Mouse (Mus musculus): ENCODE measurements around the gene H60b. TPM values are rescaled to one million over a fixed set of nuclear protein-coding genes. Genes with fewer than 3 reads are reported as not detected.
"Not testable (repeated sequence)": the region's sequence is repeated elsewhere in the genome, so short reads cannot be mapped to it uniquely, and the experiment has no call there.

The H60b gene
- polyA plus RNA-seq, 1 experiment from 2014 or later = 0.57 TPM

DNA sequence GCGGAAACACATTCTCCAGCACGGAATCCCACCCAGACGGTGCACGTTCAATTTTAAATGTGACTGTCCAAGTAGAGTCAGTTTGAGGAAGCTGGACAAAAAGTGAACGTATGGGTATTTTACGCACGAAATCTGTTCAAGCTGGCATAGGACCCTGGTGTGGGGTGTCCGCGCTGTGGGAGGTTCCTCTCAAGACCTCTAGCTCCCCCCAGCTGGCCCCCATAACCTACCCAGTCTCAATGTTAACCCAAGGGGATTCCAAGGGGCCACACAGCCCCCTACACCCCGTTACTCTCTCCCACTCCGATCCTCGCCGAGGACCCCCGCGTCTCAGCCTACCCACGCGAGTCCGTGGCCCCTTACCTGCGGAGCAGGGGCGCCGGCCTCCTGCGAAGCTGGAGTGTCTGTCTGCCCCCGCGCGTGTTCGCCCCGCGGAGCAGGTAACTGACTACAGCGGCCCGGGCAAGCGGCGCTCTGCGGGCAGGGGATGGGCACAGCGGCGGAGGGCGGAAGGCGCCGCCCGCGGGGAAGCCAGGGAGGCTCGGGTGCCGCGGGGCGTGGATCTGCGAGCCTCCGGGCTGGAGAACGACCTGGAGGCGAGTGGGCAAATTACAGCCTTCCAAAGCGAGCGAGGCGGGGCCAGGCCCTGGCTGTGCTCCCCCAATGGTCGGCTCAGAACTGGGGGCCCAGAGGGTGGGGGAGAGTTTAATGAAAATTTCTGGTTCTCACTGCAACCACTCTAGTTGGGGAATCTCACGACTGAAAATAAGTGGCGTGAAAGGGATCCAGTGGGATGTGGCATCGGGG, 7.1 kb upstream of the H60b start:
- H3K4me2 ChIP-seq (ENCODE audit: low read length); H3K9me3 ChIP-seq (replicated peaks; ENCODE audit: control insufficient read depth, low read length, poor library complexity, severe bottlenecking); H3K4me3 ChIP-seq (ENCODE audit: low read depth, low read length); H3K9ac ChIP-seq (ENCODE audit: low read depth, low read length); H3K27ac ChIP-seq (ENCODE audit: low read length); H3K36me3 ChIP-seq (ENCODE audit: control insufficient read depth, insufficient read depth, low read length); ATAC-seq: not testable (repeated sequence)
- WGBS = 1% methylated on average over 54 of the region's 55 CpGs
- peaks cover 11% of the 10 kb centered on the region for H3K4me1 ChIP-seq (ENCODE audit: control insufficient read depth, insufficient read depth, low read length)
- peaks cover 27% of the 10 kb centered on the region for H3K27me3 ChIP-seq (ENCODE audit: control insufficient read depth, insufficient read depth, low read depth, low read length)

DNA sequence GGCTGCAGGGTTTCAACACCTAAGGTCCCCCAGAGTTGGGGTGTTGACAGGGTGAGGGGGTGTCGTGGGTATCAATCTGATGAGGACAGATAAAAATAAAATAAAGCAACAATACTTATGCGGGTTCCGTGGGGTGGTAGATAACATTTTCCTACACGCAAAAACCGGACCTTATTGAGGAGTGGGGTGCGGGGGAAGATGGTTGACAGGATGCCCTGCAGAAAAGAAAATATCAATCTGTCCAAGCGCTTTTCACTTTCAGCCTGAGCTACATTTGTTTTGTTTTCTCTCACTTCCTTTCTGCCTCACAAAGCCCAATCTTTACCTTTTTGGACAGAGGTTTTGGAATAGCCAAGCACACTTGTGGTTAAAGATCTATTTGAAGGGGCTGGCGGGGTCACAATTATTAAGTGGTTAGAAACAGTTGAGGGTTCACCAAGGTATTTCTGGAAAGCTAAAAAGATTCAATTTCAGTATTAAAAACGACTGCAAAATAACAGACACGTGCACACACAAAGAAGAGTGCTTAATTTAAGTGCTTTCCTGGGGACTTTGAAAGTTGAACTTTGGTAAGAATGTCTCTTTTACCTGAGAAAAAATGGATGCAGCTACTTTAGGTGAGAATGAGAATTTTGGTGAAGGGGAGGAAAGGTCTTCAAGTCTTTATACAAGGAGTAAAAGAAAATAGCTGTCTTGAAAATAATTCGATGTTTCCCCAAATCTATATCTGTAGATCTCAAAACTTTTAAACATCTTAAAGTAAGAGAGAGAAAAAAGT, 6.3 kb upstream of the H60b start:
- not testable (repeated sequence) for H3K4me2 ChIP-seq (ENCODE audit: low read length); H3K9ac ChIP-seq (ENCODE audit: low read depth, low read length); H3K36me3 ChIP-seq (ENCODE audit: control insufficient read depth, insufficient read depth, low read length); H3K27ac ChIP-seq (ENCODE audit: low read length); ATAC-seq; H3K4me3 ChIP-seq (ENCODE audit: low read depth, low read length); H3K9me3 ChIP-seq (replicated peaks; ENCODE audit: control insufficient read depth, low read length, poor library complexity, severe bottlenecking)
- Histone ChIP-seq H3K4me1 (ENCODE audit: control insufficient read depth, insufficient read depth, low read length) (peaks cover 11% of the 10 kb centered on the region), H3K27me3 (ENCODE audit: control insufficient read depth, insufficient read depth, low read depth, low read length) (peaks cover 34% of the 10 kb centered on the region)
- 3% methylated on average over 11 of the region's 11 CpGs for WGBS

DNA sequence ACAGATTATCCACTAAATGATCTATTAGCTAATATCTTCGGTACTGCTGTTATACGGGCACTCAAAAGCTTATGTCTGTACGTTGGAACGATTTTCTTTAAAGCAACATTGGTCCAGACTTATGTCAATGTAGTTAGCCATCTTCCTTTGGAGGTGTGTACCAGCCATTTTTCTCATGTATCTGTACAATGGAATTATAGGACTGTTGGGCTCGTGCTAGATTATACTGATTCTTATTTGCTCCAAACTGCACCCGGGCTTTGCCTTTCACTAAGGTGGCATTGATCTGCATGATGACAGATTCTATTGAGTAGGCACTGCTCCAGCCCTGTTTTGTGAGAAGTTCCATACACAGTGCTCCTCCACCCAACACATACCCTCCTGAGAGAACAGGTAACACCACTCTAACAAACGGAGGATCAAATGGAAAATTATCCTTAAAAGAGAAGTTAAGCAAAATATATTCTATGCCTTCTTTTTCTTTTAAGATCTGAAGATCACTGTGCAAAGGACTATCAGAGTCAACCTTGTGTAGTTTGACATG, 5.2 kb upstream of the H60b start:
- Histone ChIP-seq H3K27me3 (ENCODE audit: control insufficient read depth, insufficient read depth, low read depth, low read length) (peaks cover 34% of the 10 kb centered on the region), H3K4me1 (ENCODE audit: control insufficient read depth, insufficient read depth, low read length) (peaks cover 13% of the 10 kb centered on the region)
- not testable (repeated sequence) for H3K36me3 ChIP-seq (ENCODE audit: control insufficient read depth, insufficient read depth, low read length); H3K27ac ChIP-seq (ENCODE audit: low read length); H3K4me2 ChIP-seq (ENCODE audit: low read length); H3K4me3 ChIP-seq (ENCODE audit: low read depth, low read length); H3K9ac ChIP-seq (ENCODE audit: low read depth, low read length); ATAC-seq; H3K9me3 ChIP-seq (replicated peaks; ENCODE audit: control insufficient read depth, low read length, poor library complexity, severe bottlenecking)
- WGBS = 9% methylated on average over 7 of the region's 7 CpGs

DNA sequence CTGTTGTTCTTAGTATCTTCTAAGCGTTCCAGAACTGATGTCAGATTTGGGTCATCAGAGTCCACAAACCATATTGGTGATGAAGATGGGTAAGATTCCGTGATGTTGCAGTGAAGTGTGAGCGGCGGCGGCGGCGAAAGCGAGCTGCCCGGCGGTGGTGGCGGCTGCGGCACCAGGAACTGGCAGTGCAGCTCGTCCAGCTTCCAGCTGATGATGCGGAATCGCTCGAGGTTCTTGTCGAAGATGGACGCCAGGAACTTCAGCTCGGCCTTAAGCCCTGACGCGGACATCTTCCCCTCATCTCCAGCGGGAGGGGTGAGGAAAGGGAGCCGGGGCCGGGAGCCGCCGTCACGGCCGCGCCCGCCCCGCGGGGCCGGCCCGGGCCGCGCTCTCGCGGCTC, 4.3 kb upstream of the H60b start:
- Histone ChIP-seq H3K4me2 (ENCODE audit: low read length) (peak overlapping the region; percentile 46), H3K27me3 (ENCODE audit: control insufficient read depth, insufficient read depth, low read depth, low read length) (peaks cover 32% of the 10 kb centered on the region), H3K4me3 (ENCODE audit: low read depth, low read length) (peak overlapping the region; percentile 24)
- not testable (repeated sequence) for H3K9me3 ChIP-seq (replicated peaks; ENCODE audit: control insufficient read depth, low read length, poor library complexity, severe bottlenecking); ATAC-seq; H3K9ac ChIP-seq (ENCODE audit: low read depth, low read length); H3K36me3 ChIP-seq (ENCODE audit: control insufficient read depth, insufficient read depth, low read length); H3K4me1 ChIP-seq (ENCODE audit: control insufficient read depth, insufficient read depth, low read length); H3K27ac ChIP-seq (ENCODE audit: low read length)
- under 1% methylated on average over 38 of the region's 38 CpGs for WGBS

DNA sequence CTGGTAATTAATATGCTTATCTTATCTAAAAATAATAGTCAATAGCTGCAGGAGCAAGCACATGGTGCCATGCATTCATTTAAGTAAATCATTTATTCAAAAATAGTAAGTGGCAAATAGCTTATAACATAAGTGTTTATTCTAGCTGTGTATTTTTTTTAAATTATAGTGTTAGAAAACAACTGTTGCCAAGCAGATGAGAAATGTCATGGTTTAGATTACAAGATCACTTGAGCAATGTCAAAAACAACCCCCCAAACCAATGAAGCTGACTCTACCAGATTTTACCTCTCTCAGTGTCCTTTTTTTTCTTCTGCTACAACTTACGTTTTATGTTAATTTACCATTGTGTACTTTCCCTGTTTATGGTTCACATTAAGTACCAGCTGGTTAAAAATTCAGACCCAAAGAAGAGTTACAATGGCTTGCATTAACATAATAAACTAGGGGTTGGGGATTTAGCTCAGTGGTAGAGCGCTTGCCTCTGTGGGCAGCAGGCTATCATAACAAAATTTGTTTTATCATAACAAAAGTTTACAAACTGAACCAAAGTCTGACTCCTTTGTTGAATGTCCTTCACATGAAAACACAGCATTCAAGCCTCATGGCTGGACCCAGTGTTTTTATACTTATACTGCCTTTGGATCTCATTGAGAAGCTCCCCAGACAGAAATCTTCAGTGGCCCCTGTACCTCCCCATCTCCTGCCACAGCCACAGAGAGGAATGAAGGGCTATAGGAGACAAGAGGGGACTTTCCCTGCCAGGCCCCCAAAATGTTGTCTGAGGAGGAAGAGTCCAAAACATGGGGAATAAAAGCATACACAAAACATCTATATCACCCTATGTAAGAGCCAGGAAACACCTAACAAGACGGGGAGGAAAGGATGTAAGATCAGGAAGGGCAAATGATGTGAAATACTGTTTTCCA, 3.3 kb upstream of the H60b start:
- no peak overlapping the region for H3K27ac ChIP-seq (ENCODE audit: low read length)
- no peak overlapping the region for H3K4me2 ChIP-seq (ENCODE audit: low read length)
- H3K4me3 ChIP-seq (ENCODE audit: low read depth, low read length) = no peak overlapping the region
- no peaks in the 10 kb centered on the region for H3K36me3 ChIP-seq (ENCODE audit: control insufficient read depth, insufficient read depth, low read length)
- WGBS = 20% methylated on average over 3 of the region's 3 CpGs
- ATAC-seq = no peak
- H3K9me3 ChIP-seq (replicated peaks; ENCODE audit: control insufficient read depth, low read length, poor library complexity, severe bottlenecking) = no peaks in the 10 kb centered on the region
- H3K9ac ChIP-seq (ENCODE audit: low read depth, low read length) = no peak overlapping the region
- peaks cover 33% of the 10 kb centered on the region for H3K27me3 ChIP-seq (ENCODE audit: control insufficient read depth, insufficient read depth, low read depth, low read length)
- peaks cover 5% of the 10 kb centered on the region for H3K4me1 ChIP-seq (ENCODE audit: control insufficient read depth, insufficient read depth, low read length)

DNA sequence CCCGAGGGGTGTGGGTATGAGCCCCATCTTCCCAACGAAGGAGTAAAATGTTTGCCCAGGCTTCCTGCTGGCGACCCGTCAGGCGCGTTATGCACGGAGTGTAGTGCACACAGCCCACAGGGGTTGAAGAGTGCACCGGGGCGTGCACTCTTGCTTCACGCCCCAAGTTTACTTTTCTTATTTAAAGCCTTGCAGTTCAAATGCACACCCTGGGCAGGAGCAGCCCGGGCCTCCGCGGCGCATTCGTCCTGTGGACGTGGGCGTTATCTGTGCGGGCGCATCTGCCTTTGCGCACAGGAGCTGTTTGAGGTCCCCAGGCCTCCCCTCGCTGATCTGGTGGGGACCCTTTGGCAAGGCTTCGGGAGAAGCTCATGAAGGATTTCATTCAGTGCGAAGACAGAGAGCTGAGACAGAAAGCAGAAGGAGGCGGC, 760 bp downstream of the H60b start:
- H3K27ac ChIP-seq (ENCODE audit: low read length) = no peak overlapping the region
- H3K9ac ChIP-seq (ENCODE audit: low read depth, low read length) = no peak overlapping the region
- under 1% methylated on average over 24 of the region's 24 CpGs for WGBS
- no peaks in the 10 kb centered on the region for H3K9me3 ChIP-seq (replicated peaks; ENCODE audit: control insufficient read depth, low read length, poor library complexity, severe bottlenecking)
- no peaks in the 10 kb centered on the region for H3K36me3 ChIP-seq (ENCODE audit: control insufficient read depth, insufficient read depth, low read length)
- no peak overlapping the region for H3K4me3 ChIP-seq (ENCODE audit: low read depth, low read length)
- H3K27me3 ChIP-seq (ENCODE audit: control insufficient read depth, insufficient read depth, low read depth, low read length) = peaks cover 26% of the 10 kb centered on the region
- no peak overlapping the region for H3K4me2 ChIP-seq (ENCODE audit: low read length)
- ATAC-seq = no peak
- peaks cover 5% of the 10 kb centered on the region for H3K4me1 ChIP-seq (ENCODE audit: control insufficient read depth, insufficient read depth, low read length)

DNA sequence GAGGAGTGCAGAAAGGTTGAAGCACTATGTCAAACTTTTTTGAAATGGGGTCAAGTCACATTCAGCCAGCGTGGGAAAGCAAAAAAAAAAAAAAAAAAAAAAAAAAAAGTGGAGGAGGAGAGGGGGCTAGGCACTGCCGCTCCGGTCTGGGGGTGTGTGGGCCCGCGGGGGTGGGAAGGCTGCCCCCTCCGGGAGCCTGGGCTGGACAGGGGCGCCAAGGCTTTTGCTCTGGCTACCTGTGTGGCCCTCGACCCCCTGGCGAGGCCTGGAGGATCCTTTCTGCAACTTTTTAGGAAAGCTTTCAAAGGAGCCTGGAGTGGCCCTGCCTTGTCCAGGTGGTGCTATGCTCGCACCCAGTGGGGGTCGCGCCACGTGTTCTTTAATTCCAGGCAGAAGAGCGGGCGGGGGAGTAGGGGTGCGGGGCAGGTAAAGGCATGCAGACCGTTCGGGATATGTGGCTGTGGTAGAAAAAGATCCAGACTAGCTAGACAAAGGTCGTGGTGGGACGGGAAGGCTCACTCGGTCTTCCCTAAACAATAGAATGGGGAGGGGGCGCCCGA, 1.3 kb downstream of the H60b start:
- Histone ChIP-seq H3K27ac (ENCODE audit: low read length) (no peak overlapping the region), H3K4me3 (ENCODE audit: low read depth, low read length) (no peak overlapping the region), H3K27me3 (ENCODE audit: control insufficient read depth, insufficient read depth, low read depth, low read length) (peaks cover 26% of the 10 kb centered on the region), H3K4me2 (ENCODE audit: low read length) (no peak overlapping the region), H3K4me1 (ENCODE audit: control insufficient read depth, insufficient read depth, low read length) (peaks cover 5% of the 10 kb centered on the region), H3K9me3 (replicated peaks; ENCODE audit: control insufficient read depth, low read length, poor library complexity, severe bottlenecking) (no peaks in the 10 kb centered on the region), H3K36me3 (ENCODE audit: control insufficient read depth, insufficient read depth, low read length) (no peaks in the 10 kb centered on the region), H3K9ac (ENCODE audit: low read depth, low read length) (no peak overlapping the region)
- ATAC-seq = no peak
- WGBS = under 1% methylated on average over 23 of the region's 23 CpGs

DNA sequence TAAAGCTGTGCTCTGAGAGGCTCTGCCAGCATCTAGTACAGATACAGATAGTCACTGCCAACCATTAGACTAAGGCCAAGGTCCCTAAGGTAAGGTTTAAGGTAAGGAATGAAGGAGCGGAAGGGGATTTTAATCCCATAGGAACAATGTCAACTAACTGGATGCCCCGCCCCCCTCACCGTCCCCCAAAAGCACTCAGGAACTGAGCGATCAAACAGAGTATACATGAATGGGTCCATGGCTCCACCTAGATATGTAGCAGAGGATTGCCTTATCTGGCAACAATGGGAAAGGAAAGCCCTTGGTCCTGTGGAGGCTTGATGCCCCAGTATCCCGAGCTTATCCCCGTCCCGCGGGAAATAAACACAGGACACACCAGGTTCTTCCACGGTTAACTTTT, 4.9 kb downstream of the H60b start:
- H3K4me1 ChIP-seq (ENCODE audit: control insufficient read depth, insufficient read depth, low read length); H3K36me3 ChIP-seq (ENCODE audit: control insufficient read depth, insufficient read depth, low read length); H3K4me3 ChIP-seq (ENCODE audit: low read depth, low read length); H3K9me3 ChIP-seq (replicated peaks; ENCODE audit: control insufficient read depth, low read length, poor library complexity, severe bottlenecking); H3K27ac ChIP-seq (ENCODE audit: low read length); H3K9ac ChIP-seq (ENCODE audit: low read depth, low read length); H3K27me3 ChIP-seq (ENCODE audit: control insufficient read depth, insufficient read depth, low read depth, low read length): not testable (repeated sequence)
- ATAC-seq = peak; percentile 43; the same call in 1 of the 2 replicates
- H3K4me2 ChIP-seq (ENCODE audit: low read length) = peak overlapping the region; percentile 39
- 9% methylated on average over 9 of the region's 9 CpGs for WGBS
